ENCODE assay signal across 8 mouse cellular contexts in genomic region chr11:118738855-118739832, GRCm38 (mm10).
A peak's percentile ranks its signal among the peaks of the same experiment; 100 is the strongest.
DNase-seq lines count a peak whose midpoint lies in the region; ATAC-seq and TF ChIP-seq lines count a peak whose summit lies in the region.

No protein-coding gene starts in this region.

- WGBS in forebrain, postnatal 0 days = 8% methylated on average over 23 of the region's 23 CpGs
- WGBS in lung, adult 2 months = 9% methylated on average over 23 of the region's 23 CpGs

- peak; percentile 74 for ATAC-seq in forebrain, postnatal 0 days
- peak; percentile 44 to 53; a peak in 3 of 4 replicates for ATAC-seq in hematopoietic stem cell, adult 5-6 weeks (replicated peaks in 1 of 2; ENCODE audit: insufficient read depth in 1 of 2, low FRiP score in 2 of 2, low TSS enrichment in 1 of 2, low read depth in 1 of 2, poor library complexity in 2 of 2, severe bottlenecking in 2 of 2)

- H3K27me3 ChIP-seq in forebrain, postnatal 0 days (ENCODE audit: insufficient read depth, low read length) = no peaks in the 10 kb centered on the region

- peak; percentile 99 for TF ChIP-seq CTCF in forebrain, postnatal 0 days (IDR thresholded peaks at IDR 0.05; ENCODE audit: low read depth)
- peak; percentile 88 for TF ChIP-seq CTCF in layer of hippocampus, adult 2 months (conservative IDR thresholded peaks at IDR 0.05)
- peak; percentile 88 for TF ChIP-seq CTCF in lung, adult 2 months (IDR thresholded peaks at IDR 0.05; ENCODE audit: insufficient read depth, low read length)

- H3K4me1 ChIP-seq in forebrain, postnatal 0 days (ENCODE audit: insufficient read depth) = peaks cover 4% of the 10 kb centered on the region; the same call in 1 of the 2 replicates
- H3K4me1 ChIP-seq in lung, adult 2 months (ENCODE audit: control insufficient read depth, insufficient read depth, low read length) = no peaks in the 10 kb centered on the region

- no peak overlapping the region for H3K9ac ChIP-seq in forebrain, postnatal 0 days

- no peak overlapping the region for H3K27ac ChIP-seq in forebrain, postnatal 0 days (ENCODE audit: low read depth, low read length)
- peak overlapping the region; percentile 79 for H3K27ac ChIP-seq in layer of hippocampus, adult 2 months

- TF ChIP-seq POLR2A in lung, adult 2 months (IDR thresholded peaks at IDR 0.05; ENCODE audit: borderline replicate concordance, extremely low read depth, low read depth, low read length) = no peak

- H3K4me3 ChIP-seq in forebrain, postnatal 0 days (ENCODE audit: low read depth, low read length) = no peak overlapping the region
- peak overlapping the region; percentile 15; the same call in 1 of the 2 replicates for H3K4me3 ChIP-seq in layer of hippocampus, adult 2 months
- no peak overlapping the region for H3K4me3 ChIP-seq in lung, adult 2 months (replicated peaks; ENCODE audit: extremely low read depth, low read depth, low read length)

- no peaks in the 10 kb centered on the region for H3K9me3 ChIP-seq in forebrain, postnatal 0 days (ENCODE audit: low read length)

- peak overlapping the region; percentile 25; the same call in 1 of the 2 replicates for H3K4me2 ChIP-seq in forebrain, postnatal 0 days (ENCODE audit: low read depth)

- DNase-seq in MN1 (ENCODE audit: low spot score) = peak; percentile 72
- DNase-seq in cerebellum, adult 8-10 months = peak; percentile 87
- DNase-seq in forebrain, postnatal 0 days = peak; percentile 94
- DNase-seq in layer of hippocampus, adult 2 months (ENCODE audit: low spot score in 2 of 2) = peak; percentile 88 to 95
- DNase-seq in lung, adult 2 months = peak; percentile 65
- peak; percentile 33 for DNase-seq in ovary, adult 18-20 months (ENCODE audit: low spot score)
- peak; percentile 8 to 67 for DNase-seq in thymus, postnatal 10 days (ENCODE audit: low spot score in 2 of 2)

- no peaks in the 10 kb centered on the region for H3K36me3 ChIP-seq in forebrain, postnatal 0 days (ENCODE audit: insufficient read depth)

Comparison
In these comparisons a context has a peak if more than half of its experiments do, and no peak if none do; other contexts are left out.
1. DNase-seq: peak in every context shown above with its lines; median percentile 94 in forebrain, postnatal 0 days; 92 in layer of hippocampus, adult 2 months; 87 in cerebellum, adult 8-10 months; 72 in MN1; 65 in lung, adult 2 months; 38 in thymus, postnatal 10 days; 33 in ovary, adult 18-20 months.